Mouse (Mus musculus): ENCODE measurements around the gene G6pc3. TPM values are rescaled to one million over a fixed set of nuclear protein-coding genes. Genes with fewer than 3 reads are reported as not detected.

Gene G6pc3
- total RNA-seq, 1 experiment, result 14.2 TPM

DNA sequence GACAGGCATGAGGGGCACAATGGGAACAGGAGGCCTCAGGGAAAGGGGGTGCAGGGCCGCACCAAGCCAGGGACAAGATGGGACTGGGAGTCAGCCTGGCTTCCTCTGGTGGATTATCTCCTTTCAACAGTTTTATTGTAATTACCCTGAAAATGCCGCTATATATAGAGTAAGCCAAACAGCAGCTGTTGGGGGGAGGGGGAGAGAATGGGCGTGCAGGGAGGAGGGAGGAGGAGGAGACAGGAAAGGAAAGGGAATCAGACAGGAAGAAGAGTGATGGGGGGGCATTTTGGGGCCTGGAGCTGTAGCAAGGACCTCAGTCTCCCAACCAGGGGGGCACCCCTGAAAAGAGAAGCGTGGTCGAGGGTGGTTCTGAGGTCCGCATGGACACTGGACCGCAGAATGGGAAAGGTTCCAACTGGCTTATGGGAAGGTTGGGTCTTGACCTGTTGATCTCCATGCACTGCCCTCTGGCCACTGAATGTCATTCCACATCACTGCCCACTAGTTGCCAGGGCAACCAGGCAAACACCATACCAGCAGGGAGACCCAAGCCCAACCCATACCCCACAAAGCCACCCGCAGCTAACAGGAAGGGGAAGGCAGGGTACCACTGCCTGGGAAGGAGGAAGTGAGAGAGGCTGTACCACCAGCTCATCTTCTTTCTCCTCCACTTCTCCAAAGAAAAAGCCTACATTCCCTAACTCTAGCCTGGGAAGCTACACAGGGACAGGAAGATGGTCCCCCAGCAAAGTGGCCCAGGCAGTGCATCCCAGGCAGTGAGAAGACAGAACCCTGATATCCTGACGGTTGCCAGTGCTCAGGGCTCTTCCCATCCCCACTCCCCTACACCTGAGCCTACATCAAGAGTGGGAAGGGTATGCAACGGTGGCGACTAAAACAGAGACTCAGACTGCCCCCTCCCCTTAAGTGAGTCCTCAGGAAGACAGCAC lies 18.7 kb downstream of the G6pc3 start:
- no peak for DNase-seq (ENCODE audit: low read depth, low spot score)
- Histone ChIP-seq H3K4me1 (ENCODE audit: control insufficient read depth in 2 of 2, insufficient read depth in 2 of 2, low read length in 2 of 2, poor library complexity in 1 of 2) (peaks cover 0 to 3% of the 10 kb centered on the region in 2 experiments; a peak in 2 of 4 replicates), H3K4me3 (ENCODE audit: insufficient read depth in 1 of 2, low read depth in 1 of 2, low read length in 2 of 2, poor library complexity in 1 of 2, severe bottlenecking in 1 of 2) (no peak overlapping the region), H3K36me3 (ENCODE audit: control insufficient read depth, insufficient read depth, low read length, poor library complexity, severe bottlenecking) (peaks cover 5% of the 10 kb centered on the region; the same call in 1 of the 2 replicates), H3K9ac (ENCODE audit: insufficient read depth, low read depth, low read length, poor library complexity, severe bottlenecking) (no peak overlapping the region), H3K27ac (ENCODE audit: insufficient read depth, low read depth, low read length, poor library complexity, severe bottlenecking) (no peak overlapping the region), H3K9me3 (ENCODE audit: control insufficient read depth, insufficient read depth, low read depth, low read length) (no peaks in the 10 kb centered on the region)
- in situ Hi-C loops (cut with MboI; ENCODE audit: low sequenced_read_pairs in 2 of 2, unreplicated experiment in 2 of 2), result no loop called here
- TF ChIP-seq ZC3H11A (IDR thresholded peaks at IDR 0.05; ENCODE audit: borderline replicate concordance, low read depth, low read length), result no peak
- no peak for TF ChIP-seq HCFC1 (IDR thresholded peaks at IDR 0.05; ENCODE audit: borderline replicate concordance, insufficient read depth, low read length)
- no peak for TF ChIP-seq MAFK (IDR thresholded peaks at IDR 0.05; ENCODE audit: insufficient read depth, low read depth, low read length)
- no peak for TF ChIP-seq ZNF384 (IDR thresholded peaks at IDR 0.05; ENCODE audit: low read depth, low read length)
- TF ChIP-seq CHD2 (IDR thresholded peaks at IDR 0.05; ENCODE audit: low read depth, low read length), result no peak

DNA sequence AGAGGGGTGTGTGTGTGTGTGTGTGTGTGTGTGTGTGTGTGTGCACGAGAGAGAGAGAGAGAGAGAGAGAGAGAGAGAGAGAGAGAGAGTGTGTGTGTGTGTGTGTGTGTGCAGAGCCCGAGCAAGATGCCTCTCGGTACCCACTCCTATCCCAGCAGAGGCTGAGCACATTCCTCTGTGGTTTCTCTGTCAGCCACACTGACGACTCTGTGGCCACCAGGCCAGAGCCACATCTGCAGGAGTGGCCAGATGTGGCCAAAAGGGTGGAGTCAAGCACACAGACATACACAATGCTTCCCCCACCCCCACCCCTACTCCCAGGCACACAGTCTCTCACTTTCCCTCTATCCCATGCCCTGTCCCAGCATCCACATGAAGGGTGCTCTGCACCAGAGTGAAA lies 19.4 kb downstream of the G6pc3 start:
- H3K4me1 ChIP-seq (ENCODE audit: control insufficient read depth in 2 of 2, insufficient read depth in 2 of 2, low read length in 2 of 2, poor library complexity in 1 of 2), result peaks cover 0 to 3% of the 10 kb centered on the region in 2 experiments; a peak in 2 of 4 replicates
- no peak overlapping the region for H3K9ac ChIP-seq (ENCODE audit: insufficient read depth, low read depth, low read length, poor library complexity, severe bottlenecking)
- in situ Hi-C loops (cut with MboI; ENCODE audit: low sequenced_read_pairs in 2 of 2, unreplicated experiment in 2 of 2), result no loop called here
- no peak for TF ChIP-seq MAFK (IDR thresholded peaks at IDR 0.05; ENCODE audit: insufficient read depth, low read depth, low read length)
- no peak for TF ChIP-seq ZC3H11A (IDR thresholded peaks at IDR 0.05; ENCODE audit: borderline replicate concordance, low read depth, low read length)
- TF ChIP-seq HCFC1 (IDR thresholded peaks at IDR 0.05; ENCODE audit: borderline replicate concordance, insufficient read depth, low read length), result no peak
- no peak for TF ChIP-seq ZNF384 (IDR thresholded peaks at IDR 0.05; ENCODE audit: low read depth, low read length)
- TF ChIP-seq CHD2 (IDR thresholded peaks at IDR 0.05; ENCODE audit: low read depth, low read length), result no peak
- H3K4me3 ChIP-seq (ENCODE audit: insufficient read depth in 1 of 2, low read depth in 1 of 2, low read length in 2 of 2, poor library complexity in 1 of 2, severe bottlenecking in 1 of 2), result no peak overlapping the region
- H3K9me3 ChIP-seq (ENCODE audit: control insufficient read depth, insufficient read depth, low read depth, low read length), result no peaks in the 10 kb centered on the region
- peaks cover 5% of the 10 kb centered on the region; the same call in 1 of the 2 replicates for H3K36me3 ChIP-seq (ENCODE audit: control insufficient read depth, insufficient read depth, low read length, poor library complexity, severe bottlenecking)
- no peak overlapping the region for H3K27ac ChIP-seq (ENCODE audit: insufficient read depth, low read depth, low read length, poor library complexity, severe bottlenecking)
- no peak for DNase-seq (ENCODE audit: low read depth, low spot score)

DNA sequence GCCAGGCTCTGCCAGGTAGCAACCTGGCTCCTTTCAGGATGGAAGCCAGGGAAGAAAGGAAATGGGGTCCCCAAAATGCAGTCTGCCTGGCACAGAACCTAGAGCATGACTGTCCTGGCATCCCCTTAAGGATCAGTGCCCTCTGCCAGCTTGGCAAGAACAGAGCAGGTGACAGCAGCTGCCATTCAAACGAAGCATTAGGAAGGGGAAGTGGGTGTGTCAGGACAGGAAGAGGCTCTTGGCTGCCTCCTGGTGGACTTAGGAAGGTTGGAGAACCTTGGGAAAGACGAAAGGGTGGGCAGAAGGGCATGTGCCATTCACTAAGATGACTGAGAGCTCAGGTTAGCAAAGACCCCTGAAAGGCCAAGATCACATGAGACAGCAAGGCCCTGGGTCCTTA lies 20.3 kb downstream of the G6pc3 start:
- Histone ChIP-seq H3K36me3 (ENCODE audit: control insufficient read depth, insufficient read depth, low read length, poor library complexity, severe bottlenecking) (no peaks in the 10 kb centered on the region; the same call in 1 of the 2 replicates), H3K4me3 (ENCODE audit: insufficient read depth in 1 of 2, low read depth in 1 of 2, low read length in 2 of 2, poor library complexity in 1 of 2, severe bottlenecking in 1 of 2) (no peak overlapping the region), H3K4me1 (ENCODE audit: control insufficient read depth in 2 of 2, insufficient read depth in 2 of 2, low read length in 2 of 2, poor library complexity in 1 of 2) (peaks cover 0 to 3% of the 10 kb centered on the region in 2 experiments; a peak in 2 of 4 replicates), H3K27ac (ENCODE audit: insufficient read depth, low read depth, low read length, poor library complexity, severe bottlenecking) (no peak overlapping the region), H3K9me3 (ENCODE audit: control insufficient read depth, insufficient read depth, low read depth, low read length) (no peaks in the 10 kb centered on the region), H3K9ac (ENCODE audit: insufficient read depth, low read depth, low read length, poor library complexity, severe bottlenecking) (no peak overlapping the region)
- DNase-seq (ENCODE audit: low read depth, low spot score), result no peak
- TF ChIP-seq ZC3H11A (IDR thresholded peaks at IDR 0.05; ENCODE audit: borderline replicate concordance, low read depth, low read length) (no peak), MAFK (IDR thresholded peaks at IDR 0.05; ENCODE audit: insufficient read depth, low read depth, low read length) (no peak), ZNF384 (IDR thresholded peaks at IDR 0.05; ENCODE audit: low read depth, low read length) (no peak), HCFC1 (IDR thresholded peaks at IDR 0.05; ENCODE audit: borderline replicate concordance, insufficient read depth, low read length) (no peak), CHD2 (IDR thresholded peaks at IDR 0.05; ENCODE audit: low read depth, low read length) (no peak)
- in situ Hi-C loops (cut with MboI; ENCODE audit: low sequenced_read_pairs in 2 of 2, unreplicated experiment in 2 of 2), result no loop called here

DNA sequence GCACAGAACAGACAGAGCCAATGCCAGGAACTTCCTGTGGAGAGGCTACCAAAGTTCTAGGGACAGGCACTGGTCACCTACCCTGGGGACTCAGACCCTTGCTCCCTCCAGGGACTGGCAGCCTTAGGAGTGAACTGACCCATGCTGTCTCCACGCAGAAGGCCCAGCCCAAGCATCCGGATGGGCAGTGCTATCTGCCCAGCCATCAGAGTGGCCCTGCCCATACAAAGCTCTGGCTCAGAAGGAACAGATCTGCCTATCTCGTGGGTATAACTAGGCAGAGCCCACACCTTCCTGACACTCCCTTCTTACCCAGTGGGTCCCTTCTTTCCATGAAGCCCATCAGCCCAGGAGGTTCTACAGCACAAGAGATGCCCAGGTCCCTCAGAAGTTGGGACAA lies 20.8 kb downstream of the G6pc3 start:
- in situ Hi-C loops (cut with MboI; ENCODE audit: low sequenced_read_pairs in 2 of 2, unreplicated experiment in 2 of 2), result no loop called here
- TF ChIP-seq ZC3H11A (IDR thresholded peaks at IDR 0.05; ENCODE audit: borderline replicate concordance, low read depth, low read length) (no peak), MAFK (IDR thresholded peaks at IDR 0.05; ENCODE audit: insufficient read depth, low read depth, low read length) (no peak), ZNF384 (IDR thresholded peaks at IDR 0.05; ENCODE audit: low read depth, low read length) (no peak), CHD2 (IDR thresholded peaks at IDR 0.05; ENCODE audit: low read depth, low read length) (no peak), HCFC1 (IDR thresholded peaks at IDR 0.05; ENCODE audit: borderline replicate concordance, insufficient read depth, low read length) (no peak)
- H3K36me3 ChIP-seq (ENCODE audit: control insufficient read depth, insufficient read depth, low read length, poor library complexity, severe bottlenecking), result no peaks in the 10 kb centered on the region; the same call in 1 of the 2 replicates
- no peak overlapping the region for H3K4me3 ChIP-seq (ENCODE audit: insufficient read depth in 1 of 2, low read depth in 1 of 2, low read length in 2 of 2, poor library complexity in 1 of 2, severe bottlenecking in 1 of 2)
- no peaks in the 10 kb centered on the region for H3K9me3 ChIP-seq (ENCODE audit: control insufficient read depth, insufficient read depth, low read depth, low read length)
- peaks cover 0 to 7% of the 10 kb centered on the region in 2 experiments; a peak in 2 of 4 replicates for H3K4me1 ChIP-seq (ENCODE audit: control insufficient read depth in 2 of 2, insufficient read depth in 2 of 2, low read length in 2 of 2, poor library complexity in 1 of 2)
- no peak overlapping the region for H3K9ac ChIP-seq (ENCODE audit: insufficient read depth, low read depth, low read length, poor library complexity, severe bottlenecking)
- H3K27ac ChIP-seq (ENCODE audit: insufficient read depth, low read depth, low read length, poor library complexity, severe bottlenecking), result no peak overlapping the region
- no peak for DNase-seq (ENCODE audit: low read depth, low spot score)
